Mouse (Mus musculus) thymus, adult 2 months (tissue): ENCODE data around the gene Ntrk3.

Experiments used
- CTCF ChIP-seq: fragments of 200-500 bp; IDR thresholded peaks from 2 replicates; pipeline ENCODE4 v1.5.1; 2012; ENCODE audit warnings: mild to moderate bottlenecking, control low read depth, low read length, moderate library complexity, borderline replicate concordance; ENCODE audit not compliant: control insufficient read depth, poor library complexity, insufficient read depth; ENCODE audit errors: extremely low read depth
- POLR2A ChIP-seq: fragments of 200-500 bp; IDR thresholded peaks from 2 replicates; pipeline ENCODE4 v1.6.1; 2012; ENCODE audit warnings: mild to moderate bottlenecking, low read length, control low read depth, moderate library complexity; ENCODE audit not compliant: control insufficient read depth, poor library complexity, insufficient read depth; ENCODE audit errors: extremely low read depth

- no peak for TF ChIP-seq POLR2A
- no peak for TF ChIP-seq CTCF
These were observed 189.1 kb downstream of the Ntrk3 start for GRCm38 (mm10) chr7:78548721-78549120.
